Mouse (Mus musculus): ENCODE measurements at regions not wholly inside any gene's neighbourhood (a gene's known extent, or its start where the extent isn't known, plus 50 kb on each side); places are given as distances from the start of the nearest gene placed in this dataset.
A peak's percentile ranks its signal among the peaks of the same experiment; 100 is the strongest.

DNA sequence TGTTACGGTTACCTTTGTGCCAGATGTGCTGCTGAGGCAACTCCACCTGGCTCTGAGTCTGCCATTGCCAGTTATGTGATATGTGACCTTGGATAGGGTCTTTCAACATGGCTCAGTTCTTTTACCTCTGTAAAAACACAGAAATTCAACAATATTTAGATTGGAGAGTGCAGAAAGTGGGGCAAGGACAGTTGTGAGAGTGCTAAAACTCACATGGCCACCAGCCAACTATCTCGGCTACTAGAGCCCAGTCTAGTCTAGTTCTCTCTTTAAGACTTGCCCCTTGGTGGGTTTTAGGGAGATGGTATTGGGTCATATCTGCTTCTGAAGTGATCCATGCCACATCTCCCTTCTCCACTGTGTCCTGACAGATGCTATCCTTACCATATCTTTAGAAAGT is 233.0 kb downstream of the Phf14 start:
- no peak for DNase-seq

DNA sequence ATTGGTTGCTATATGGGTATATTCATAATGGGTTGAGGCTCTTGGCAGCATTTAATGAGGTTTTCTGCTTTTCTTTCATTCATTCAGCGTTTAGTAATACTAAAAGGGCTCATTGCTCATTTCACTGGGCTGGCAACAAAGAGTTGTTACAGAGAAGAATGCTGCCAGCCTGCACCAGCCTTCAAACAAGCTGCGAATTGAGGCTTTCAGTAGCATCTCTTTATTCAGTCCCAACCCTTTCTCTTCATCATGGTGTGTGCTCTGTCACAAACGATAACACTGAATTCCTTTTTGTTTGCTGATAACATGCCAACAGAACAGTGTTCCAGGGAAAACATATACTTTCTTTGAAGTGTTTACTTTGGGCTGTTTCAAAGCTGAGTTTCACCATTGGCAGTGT is 237.6 kb downstream of the Phf14 start:
- no peak for DNase-seq

DNA sequence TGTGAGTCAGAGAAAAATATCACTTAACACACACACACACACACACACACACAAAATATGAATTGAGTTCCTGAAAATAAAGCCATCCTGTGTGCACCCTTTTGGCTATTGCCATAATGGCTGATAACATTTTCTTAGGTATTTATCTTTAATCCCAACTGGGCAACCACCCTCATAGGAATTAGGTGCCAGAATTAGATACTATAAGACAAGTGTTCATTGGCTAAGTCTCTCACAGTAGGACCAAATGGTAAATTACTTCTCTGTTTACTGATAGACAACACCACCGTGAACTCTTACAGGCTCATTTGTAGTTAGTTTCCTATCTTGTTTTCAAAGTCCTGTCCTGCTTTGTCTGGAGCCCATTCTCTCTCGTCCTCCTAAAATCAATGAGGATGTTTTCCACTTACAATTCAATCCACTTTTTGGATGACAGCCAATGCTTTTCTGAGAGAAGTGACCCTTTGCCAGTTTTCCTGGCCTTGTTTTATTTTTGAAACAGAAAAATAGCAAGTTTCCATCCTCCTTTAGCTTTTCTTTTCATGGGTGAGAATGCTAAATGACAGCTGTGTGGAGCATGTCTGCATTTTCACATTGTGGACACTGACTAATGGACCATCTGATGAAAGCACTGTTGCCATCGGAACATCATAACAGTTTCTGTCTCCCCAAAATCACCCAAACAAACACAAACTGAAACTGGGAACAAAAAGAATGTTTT is 243.2 kb downstream of the Phf14 start:
- peak; percentile 6 for DNase-seq

GRCm38 (mm10) chr6:12163971-12164370 is 256.4 kb downstream of the Phf14 start:
- DNase-seq, result no peak

GRCm38 (mm10) chr6:12168533-12168932 is 260.9 kb downstream of the Phf14 start:
- no peak for DNase-seq

DNA sequence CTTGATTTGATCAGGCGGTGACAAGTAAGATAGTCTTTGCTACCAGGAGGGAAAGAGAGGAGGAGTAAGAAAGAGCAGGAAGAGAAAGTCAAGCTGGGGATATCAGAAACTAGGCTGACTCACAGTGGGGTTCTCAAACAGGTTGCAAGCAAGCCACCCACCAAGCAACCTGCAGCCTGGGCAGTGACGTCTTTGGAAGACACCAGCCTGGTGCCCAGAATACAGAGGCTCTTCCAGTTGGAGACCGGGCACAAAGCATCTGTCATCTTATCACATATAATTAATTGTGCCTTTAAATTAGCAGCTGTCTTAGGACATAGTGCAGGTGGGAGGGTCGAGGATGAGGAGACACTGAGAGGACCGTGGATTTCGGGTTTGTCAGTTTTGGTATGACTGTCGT is 261.8 kb downstream of the Phf14 start:
- DNase-seq, result no peak

DNA sequence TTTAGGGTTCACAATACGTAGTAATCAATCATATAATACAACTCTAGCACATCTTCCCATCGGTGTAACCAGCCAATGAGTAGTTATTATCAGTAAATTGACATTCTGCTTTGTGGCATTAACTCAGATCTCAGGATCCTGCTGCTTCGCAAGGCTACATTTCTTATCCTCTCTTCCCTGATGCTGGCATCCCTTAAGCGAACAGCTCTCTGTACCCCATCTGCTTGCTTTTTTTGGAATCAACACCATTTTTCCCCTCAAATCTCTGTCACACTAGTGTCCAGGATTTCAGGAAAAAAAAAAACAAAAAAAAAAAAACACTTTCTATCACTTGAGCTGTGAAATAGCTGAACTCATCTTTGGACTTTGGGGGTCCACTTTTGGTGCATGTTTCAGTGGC is 263.1 kb downstream of the Phf14 start:
- DNase-seq, result no peak

GRCm38 (mm10) chr6:12171189-12171588 is 263.6 kb downstream of the Phf14 start:
- no peak for DNase-seq

GRCm38 (mm10) chr6:12177996-12178395 is 270.4 kb downstream of the Phf14 start:
- DNase-seq, result no peak

DNA sequence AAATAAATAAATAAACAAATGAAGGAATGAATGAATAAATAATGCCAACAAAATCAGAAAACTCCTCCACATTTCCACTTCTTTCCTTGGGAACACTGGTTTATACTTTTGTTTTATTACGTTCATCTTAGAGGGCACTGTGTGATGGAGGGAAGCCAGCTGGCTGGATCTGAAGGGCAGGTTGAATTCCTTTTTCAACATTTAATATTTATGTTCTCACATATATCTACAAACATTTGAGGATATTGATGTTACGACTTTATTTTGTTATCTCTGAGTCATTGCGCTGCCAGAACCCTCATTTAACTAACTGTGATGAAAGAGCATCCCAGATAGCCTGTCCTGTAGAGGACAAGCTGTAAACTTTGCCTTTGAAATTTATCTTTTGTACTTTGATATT is 273.3 kb downstream of the Phf14 start:
- no peak for DNase-seq

GRCm38 (mm10) chr6:12210190-12210589 is 302.6 kb downstream of the Phf14 start:
- DNase-seq, result no peak

DNA sequence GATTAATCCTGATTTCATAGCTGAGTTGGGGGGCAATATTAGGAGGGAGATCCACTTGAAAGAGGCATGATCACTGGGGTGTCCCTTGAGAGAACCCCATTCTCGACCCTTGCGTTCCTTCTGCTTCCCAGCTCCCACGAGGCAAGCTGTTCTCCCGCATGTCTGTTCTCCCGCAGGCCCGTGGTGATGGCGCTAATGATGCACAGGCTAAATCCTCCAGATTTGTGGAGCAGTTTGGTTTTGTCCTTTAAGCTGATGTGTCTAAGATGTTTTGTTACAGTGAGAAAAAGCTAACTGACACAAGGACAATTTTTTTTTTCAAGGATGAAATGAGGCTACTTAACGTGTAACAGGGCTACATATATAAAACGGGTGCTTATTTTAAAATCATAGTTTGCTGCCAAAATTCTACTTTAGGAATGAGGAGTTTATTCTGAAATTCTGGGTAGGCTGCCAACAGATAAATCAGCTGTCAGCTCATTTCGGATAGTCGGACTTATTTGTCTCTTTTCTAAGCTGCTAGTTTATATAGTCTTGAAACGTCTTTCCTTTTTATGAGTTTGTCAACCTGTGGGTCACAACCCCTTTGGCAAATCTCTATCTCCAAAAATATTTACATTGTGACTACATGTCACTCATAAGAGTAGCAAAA is 307.0 kb downstream of the Phf14 start:
- no peak for DNase-seq

DNA sequence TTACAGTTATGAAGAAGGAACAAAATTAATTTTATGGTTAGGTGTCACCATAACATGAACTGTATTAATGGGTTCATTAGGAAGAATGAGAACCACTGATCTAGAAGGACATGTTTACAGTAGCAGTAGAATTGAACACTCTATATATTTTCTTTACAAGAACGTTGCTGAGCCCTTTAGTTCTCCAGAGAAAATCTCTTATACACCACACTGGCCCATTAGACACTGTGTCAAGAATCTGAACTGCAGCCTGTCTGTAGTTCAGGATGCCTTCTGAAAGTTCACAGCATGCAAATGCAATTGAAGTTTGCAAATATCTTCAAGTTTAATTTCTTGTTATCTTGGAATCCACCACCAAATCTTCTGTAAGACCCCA is 307.6 kb downstream of the Phf14 start:
- no peak for DNase-seq

DNA sequence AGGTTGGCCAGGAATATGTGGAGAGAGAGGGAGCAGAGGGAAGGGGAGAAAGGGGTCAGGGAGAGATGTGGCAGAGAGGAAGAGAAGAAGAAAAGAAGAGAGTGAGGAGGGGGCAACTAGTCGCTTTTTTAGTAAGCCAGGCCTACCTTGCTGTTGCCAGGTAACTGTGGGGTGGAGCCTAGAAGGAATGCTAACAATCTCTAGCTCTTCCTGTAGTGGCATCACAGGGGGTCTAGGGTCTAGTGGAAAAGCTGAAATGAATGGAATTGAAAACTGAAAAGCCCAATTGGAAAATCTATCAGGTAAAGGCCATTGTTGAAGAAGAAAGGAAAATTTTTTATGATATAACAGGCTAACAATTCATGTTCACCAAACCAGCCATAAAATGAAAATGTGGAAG is 336.5 kb downstream of the Phf14 start:
- DNase-seq, result no peak

GRCm38 (mm10) chr6:12247975-12248374 is 340.4 kb downstream of the Phf14 start:
- no peak for DNase-seq

GRCm38 (mm10) chr6:12248599-12248998 is 341.0 kb downstream of the Phf14 start:
- peak; percentile 24 for DNase-seq

DNA sequence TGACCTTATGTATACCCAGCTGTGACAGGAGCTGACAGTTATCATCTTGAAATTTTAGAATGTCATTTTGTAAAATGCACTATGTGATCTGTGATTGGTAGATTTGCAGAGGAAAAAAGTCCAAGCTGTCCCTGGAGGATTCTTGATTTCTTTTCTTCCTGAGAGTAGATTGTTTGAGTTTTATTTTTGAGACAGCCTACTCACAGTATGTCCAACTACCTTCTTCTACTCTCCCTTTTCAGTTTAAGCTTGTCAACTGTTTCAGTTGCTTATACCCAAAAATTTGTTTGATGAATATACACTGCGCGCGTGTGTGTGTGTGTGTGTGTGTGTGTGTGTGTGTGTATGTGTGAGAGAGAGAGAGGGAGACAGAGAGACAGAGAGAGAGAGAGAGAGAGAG is 346.9 kb downstream of the Phf14 start:
- no peak for DNase-seq

DNA sequence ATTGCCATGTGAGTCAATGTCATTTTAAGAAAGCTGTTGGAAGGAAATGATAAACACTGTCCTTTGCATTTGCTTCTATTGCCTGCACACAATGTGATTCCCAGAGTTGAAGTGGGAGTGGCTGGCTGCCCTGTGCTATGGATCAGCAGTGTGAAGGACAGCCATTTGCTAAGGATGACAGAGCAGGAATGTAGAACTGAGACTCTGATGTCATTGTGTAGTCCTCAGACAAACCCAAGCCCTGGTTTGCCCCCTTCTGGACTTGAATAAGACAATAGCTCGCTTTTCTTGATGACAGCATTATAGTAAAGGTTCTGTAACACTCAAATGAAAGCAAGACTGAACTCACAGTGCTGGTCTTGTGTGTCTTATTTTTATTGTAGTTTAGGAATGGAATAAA is 347.8 kb downstream of the Phf14 start:
- DNase-seq, result no peak

- no peak for DNase-seq
Measured at GRCm38 (mm10) chr6:12258273-12258672, 350.7 kb downstream of the Phf14 start.

DNA sequence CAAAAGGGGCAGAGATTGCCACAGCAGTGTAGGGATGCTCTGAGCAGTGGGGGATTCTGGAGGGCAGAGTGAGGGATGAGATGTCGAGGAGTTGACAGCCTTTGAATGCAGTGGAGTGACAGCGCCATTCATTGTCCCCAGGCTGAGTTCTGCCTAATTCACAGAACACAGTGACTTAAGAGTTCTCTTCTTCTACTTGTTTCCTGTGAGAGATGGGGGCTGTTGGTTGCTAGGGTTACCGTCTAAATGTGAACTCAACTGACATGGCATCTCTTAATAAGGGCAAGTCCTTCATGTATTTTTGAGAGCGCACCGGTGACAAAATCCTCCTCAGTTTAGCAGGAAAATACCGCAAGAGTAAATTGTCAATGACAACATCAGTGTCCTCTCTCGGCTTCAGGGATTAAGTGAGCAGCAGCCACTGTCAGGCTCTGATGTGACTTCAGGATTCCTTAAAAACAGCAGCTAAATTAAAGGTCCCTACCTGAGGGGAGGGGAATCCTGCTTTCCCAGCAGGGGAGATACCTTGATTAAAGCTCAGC is 351.4 kb downstream of the Phf14 start:
- no peak for DNase-seq

GRCm38 (mm10) chr6:12259629-12260028 is 352.0 kb downstream of the Phf14 start:
- DNase-seq, result no peak

GRCm38 (mm10) chr6:12260325-12261076 is 352.9 kb downstream of the Phf14 start:
- DNase-seq, result peak; percentile 67
